Mouse (Mus musculus) spleen, postnatal 36 days (tissue): ENCODE measurements around the gene Syn3.
"Not testable (repeated sequence)": the region's sequence is repeated elsewhere in the genome, so short reads cannot be mapped to it uniquely, and the experiment has no call there.

ENCODE experiments used
- DNase-seq, 2 experiments: peaks; one replicate each; pipeline ENCODE4 v3.0.0; 2022; ENCODE audit warnings: low spot score in 2 of 2, mixed read lengths in 1 of 2

Gene Syn3

GRCm38 (mm10) chr10:86418345-86418744 is 80.4 kb downstream of the Syn3 start:
- no peak for DNase-seq

DNA sequence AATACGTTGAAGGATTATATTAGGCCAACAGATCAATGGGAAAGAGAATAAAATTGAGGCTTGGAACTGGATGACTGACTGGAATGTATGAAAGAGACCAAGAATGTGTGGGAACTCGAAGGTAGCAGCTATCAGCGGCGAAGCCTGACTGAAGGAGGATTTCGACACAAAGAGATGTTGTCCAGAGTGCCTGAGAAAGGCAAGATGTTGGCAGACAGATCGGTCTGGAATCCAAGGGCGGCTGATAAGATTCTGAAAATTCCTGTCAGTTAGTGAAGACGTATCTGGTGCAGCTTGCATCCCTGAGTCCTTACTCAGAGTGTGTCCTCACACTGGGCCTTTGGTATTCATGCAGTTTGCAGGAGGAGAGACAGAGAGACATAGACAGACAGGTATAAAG is 81.9 kb downstream of the Syn3 start:
- DNase-seq: no peak

DNA sequence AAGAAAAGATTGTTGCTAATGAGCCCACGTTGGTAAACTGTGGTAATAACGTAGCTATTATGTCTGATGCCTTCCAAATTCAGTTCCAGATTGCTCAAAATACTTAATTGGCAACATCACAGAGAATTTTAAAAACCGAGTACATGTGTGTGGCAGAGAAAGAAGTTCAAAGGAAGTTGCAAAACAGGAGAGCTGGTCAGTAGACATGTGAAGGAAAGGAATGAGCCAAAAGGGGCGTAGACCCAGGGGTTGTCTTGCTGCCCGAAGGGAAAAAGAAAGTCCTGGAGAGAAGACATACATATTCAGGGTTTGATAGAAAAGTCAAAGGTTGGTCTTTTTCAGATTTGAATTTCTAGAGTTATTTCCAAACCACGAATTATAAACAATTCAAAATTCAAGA is 87.8 kb downstream of the Syn3 start:
- DNase-seq: no peak

DNA sequence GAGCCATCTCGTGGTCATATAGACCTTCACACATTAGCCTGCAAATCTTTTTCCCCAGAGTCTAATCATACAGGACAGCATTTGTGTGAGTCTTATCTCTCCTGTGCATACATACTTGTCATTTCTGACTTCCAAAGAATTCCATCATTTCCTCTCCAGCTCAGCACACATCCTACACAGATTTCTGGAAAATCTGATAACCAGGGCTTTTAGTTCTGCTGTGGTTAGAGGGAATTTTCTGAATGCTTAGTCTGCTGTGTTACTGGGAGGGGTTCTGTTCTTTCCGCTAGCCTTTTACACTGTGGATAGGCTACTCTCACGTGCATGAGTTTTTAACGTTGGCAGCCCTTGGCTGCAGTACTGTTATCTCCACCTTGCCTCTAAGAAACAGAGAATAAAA is 91.7 kb downstream of the Syn3 start:
- no peak for DNase-seq

DNA sequence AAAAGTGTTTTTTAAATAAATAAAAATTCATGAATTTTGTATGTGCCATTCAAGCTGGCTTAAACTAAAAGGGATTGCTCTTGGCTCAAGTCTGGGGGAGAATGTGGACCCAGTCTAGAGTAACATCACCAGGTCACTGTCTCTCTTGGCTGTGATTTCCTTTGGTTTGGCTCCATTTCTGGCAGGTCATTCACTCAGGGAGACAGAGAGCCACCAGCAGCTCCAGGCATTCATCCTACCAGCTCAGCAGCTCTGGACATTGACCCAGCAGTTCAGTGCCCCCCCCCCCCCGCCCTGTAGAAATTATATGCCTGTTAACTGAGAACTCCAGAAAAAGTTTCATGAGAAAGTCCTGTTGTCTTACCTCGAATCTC is 100.4 kb downstream of the Syn3 start:
- DNase-seq: no peak

- no peak for DNase-seq
These were observed 100.9 kb downstream of the Syn3 start for GRCm38 (mm10) chr10:86397577-86398346.

DNA sequence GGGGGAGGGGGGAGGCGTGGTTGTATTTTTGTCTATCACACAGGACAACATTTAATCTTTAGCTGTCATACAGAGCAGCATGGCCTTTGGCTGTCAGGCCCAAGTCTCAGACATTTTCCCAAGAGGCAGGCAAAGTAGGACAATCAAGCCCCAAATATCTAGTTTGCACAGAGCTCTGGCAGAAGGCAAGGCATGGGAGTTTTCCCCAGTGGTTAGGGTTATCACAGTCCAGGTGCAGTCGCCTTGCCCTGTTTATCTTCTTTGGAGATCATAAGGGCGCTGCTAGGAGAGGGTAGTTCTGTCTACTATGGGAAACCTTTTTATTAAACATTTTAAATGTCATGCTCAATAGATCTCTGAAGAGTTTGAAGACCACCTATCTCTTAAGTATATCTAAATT is 106.3 kb downstream of the Syn3 start:
- no peak for DNase-seq

GRCm38 (mm10) chr10:86389913-86390312 is 108.8 kb downstream of the Syn3 start:
- DNase-seq: no peak

GRCm38 (mm10) chr10:86389357-86389756 is 109.3 kb downstream of the Syn3 start:
- DNase-seq: no peak

DNA sequence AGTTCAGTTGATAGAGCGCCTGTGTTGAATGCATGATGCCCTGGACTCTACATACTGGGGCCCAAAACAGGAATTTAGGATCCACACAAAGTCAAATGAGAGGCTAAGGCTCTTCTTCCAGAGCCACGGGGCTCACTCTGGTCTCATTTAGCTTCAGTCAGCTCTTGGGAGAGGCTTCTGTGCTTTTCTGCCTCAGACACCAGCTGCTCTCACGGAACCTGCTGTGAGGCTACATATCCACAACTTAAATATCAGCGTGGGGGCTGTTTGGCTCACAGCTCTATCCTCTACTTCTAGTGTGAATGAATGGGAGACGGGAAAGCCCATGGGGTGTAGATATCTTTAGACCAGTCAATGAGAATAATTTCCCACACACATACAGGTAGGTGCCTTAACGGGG is 109.9 kb downstream of the Syn3 start:
- no peak for DNase-seq

DNA sequence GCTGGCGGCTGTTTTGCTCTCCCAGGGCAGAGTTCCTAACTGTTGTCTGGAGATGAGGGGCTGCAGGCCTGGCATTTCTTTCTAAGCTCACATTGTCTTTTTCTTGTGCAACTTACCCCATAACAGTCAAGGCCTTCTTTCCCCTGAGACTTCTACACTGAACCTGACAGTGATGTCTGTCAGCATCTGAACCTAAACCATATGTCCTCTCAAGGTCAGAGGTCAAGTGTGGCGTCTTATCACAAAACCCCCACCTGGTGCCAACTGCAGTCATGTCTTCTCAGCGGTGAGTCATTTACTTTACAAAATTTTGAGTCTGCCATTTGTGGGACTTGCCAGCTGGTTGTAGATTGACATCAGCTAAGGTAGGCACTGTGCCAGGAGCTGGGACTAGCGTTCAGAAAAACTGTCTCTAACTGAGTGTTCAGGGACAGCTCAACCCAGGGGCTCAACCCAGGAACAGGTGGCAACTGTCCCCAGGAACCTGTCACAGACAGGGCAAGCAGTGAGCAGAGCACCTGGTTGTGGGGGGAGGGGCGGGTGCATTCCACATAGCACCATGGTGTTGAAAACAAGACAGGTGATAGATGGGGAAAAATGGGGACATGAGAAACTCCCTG is 110.8 kb downstream of the Syn3 start:
- no peak for DNase-seq

GRCm38 (mm10) chr10:86386232-86386631 is 112.5 kb downstream of the Syn3 start:
- DNase-seq: no peak

GRCm38 (mm10) chr10:86385656-86386055 is 113.0 kb downstream of the Syn3 start:
- DNase-seq: peak in 1 of 2 experiments; percentile 4

DNA sequence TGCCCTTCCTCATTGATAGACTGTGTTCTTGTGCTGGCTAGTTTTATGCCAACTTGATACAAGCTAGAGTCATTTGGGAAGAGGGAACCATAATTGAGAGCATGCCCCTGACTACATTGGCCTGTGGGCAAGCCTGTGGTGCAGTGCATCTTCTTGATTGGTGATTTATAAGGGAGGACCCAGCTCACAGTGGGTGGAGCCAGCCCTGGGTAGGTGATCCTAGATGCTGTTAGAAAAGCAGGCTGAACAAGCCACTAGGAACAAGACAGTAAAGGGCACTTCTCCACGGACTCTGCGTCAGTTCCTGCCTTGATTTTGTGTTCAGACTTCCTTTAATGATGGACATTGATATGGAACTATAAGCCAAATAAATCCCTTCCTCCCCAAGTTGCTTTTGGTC is 114.0 kb downstream of the Syn3 start:
- no peak for DNase-seq

DNA sequence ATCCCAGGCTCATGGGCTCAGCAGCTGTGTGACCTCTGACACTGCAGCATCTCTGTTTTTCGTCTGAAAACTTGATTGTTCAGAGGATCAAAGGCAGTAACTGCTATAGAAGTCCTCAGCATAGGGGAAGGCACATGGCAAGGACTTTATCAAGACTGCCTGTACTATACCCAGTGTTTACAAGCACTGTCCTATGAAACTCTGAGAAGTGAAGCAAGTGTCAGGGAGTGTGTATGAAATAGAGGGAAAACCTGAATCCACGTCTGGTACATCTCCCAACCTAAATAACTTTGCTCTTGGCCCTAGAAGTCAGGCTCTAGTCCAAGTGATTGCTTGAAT is 116.8 kb downstream of the Syn3 start:
- DNase-seq: no peak

DNA sequence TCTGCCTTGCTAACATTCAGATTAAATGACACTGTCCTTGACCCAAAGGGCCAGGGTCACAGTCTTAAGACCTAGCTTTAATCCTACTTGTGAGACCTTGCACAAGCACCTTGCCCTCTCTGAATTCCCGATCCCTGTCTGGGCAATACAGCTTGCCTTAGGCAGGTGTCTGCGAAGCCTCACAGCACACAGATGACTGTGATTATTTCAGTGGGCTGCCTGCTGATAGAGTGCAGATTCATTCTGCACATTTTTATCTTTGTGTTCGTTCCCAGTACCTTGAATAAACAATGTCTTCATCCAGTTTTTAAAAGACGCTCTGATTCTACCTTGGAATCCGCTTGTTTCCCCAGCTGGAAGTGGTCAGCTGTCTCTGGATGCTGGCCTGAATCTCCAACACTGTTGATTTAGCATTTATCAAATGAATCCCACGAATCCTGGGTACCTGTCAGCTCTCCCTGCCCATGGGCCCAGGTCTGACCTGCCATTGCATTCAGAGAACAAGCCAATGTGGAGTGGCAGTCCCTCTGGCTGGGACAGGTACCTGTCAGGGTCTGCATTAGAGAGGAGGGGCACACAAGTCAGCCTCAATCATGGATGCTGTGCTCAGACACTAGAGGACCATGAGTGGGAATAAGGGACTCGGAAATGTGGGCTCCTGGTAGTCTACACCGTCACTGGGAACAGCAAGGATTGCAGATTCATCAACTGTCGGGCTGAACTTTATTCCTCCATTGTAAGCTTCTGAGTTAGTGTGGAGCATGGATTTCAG is 117.4 kb downstream of the Syn3 start:
- no peak for DNase-seq

DNA sequence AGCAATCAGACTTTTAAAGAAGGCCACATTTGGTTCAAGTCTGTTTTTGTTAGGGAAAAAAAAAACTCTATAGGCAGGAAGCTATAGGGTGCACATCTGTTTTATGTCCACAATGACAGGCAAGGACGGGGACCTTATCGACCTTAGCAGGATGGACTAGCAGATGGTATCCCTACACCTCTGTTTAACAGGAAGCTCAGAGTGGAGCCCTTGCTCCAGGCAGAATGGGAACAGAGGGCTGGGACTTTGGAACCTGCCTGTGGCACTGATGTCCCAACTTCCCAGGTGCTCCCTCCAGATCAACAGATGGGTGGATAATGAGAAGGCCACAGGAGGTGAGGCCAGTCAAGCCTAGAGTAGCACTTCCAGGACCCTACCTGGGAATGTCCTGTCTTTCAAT is 118.1 kb downstream of the Syn3 start:
- no peak for DNase-seq

- not testable (repeated sequence) for DNase-seq
These were observed 119.9 kb downstream of the Syn3 start for GRCm38 (mm10) chr10:86378803-86379202.

DNA sequence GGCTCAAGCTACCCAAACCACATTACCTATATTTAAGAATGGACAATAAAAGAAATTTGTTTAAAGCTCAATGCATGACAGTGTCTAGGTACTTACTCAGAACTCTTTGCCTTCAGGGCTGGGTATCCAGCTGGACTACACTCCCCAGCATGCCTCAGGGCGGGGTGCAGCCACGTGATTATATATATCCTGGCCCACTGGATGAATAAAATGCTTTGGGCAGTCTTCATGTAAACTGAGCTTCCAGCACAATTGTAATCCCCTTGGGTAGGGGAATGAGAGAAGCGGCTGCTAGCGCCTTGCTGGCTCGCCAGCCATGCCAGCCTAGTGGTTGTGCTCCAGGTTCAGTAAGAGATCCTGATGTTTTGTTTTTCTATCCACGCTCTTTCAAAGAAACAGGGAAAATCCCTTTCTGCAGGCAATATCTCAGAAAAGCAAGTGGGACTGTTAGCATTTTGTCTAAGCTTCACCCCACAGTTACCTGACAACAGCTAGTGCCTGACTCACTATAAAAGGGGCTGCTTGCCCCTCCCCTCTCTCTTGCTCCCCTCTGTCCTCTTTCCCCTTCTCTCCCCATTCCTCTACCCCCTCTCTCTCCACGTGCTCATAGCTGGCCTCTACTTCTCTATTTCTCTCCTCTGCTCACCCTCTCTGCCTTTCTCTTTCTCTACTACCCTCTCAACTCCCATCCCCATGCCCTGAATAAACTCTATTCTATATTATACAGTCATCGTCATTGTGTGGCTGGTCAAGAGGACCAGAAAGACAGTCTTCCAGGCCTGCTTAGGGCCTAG is 122.1 kb downstream of the Syn3 start:
- DNase-seq: no peak

DNA sequence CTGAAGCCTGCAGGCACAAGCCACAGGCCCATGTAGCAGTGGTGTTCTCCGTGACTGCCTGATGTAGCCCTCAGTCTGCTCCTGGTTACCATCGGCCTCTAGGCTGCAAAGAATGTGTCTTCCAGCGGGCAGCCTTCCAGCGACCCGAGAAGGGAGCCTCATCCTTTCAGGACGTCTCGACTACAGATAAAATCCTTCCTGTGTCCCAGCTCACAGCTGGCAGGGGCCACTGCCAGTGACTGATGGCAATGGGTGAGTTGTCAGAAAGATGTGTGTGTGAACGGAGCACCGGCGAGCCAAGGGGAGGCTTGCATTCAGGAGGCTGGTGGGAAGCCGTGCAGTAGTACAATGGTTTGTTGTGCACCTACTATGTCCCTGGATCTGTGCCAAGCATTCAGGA is 122.8 kb downstream of the Syn3 start:
- DNase-seq: no peak

DNA sequence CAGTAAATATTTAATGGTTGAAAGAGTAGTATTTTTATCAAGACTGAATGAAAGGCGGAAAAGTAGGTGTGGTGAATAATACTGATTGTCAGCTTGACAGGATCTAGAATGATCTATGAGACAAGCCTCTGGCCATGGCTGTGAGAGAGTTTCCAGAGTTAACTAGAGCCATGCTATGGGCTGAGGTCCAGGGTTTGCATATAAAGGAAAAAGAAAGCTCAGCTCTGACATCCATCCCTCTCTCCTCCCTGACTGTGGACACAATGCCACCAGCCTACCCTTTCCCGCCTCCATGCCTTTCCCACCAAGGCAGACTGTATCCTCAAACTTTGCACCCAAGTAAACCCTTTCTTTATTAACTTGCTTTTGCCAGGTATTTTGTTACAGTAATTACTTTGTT is 124.6 kb downstream of the Syn3 start:
- no peak for DNase-seq

DNA sequence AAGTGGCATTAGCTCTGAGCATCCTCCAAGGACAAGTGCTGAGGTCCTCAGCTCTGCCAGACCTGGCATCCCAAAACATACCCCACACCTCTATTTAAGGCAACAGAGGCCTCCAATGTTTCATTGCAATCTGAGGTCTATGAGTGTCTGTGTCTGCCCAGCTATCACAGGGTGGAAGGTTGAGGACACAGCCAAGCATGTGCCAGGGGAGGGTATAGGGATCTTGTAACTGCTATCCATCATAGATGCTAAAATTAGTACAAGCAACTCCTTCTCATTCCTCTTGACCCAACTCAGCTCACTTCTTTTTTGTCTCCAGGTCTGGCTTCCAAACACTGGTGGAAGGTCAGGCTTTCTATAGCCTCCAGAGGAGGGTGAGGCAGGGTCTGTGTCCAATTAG is 127.1 kb downstream of the Syn3 start:
- DNase-seq: no peak
